Mouse (Mus musculus) kidney, postnatal 10 days (tissue): ENCODE measurements around the gene Prtg.

Source experiments
- DNase-seq: peaks from one replicate; pipeline ENCODE4 v3.0.0; 2021; ENCODE audit warnings: mixed read lengths

Gene Prtg

DNA sequence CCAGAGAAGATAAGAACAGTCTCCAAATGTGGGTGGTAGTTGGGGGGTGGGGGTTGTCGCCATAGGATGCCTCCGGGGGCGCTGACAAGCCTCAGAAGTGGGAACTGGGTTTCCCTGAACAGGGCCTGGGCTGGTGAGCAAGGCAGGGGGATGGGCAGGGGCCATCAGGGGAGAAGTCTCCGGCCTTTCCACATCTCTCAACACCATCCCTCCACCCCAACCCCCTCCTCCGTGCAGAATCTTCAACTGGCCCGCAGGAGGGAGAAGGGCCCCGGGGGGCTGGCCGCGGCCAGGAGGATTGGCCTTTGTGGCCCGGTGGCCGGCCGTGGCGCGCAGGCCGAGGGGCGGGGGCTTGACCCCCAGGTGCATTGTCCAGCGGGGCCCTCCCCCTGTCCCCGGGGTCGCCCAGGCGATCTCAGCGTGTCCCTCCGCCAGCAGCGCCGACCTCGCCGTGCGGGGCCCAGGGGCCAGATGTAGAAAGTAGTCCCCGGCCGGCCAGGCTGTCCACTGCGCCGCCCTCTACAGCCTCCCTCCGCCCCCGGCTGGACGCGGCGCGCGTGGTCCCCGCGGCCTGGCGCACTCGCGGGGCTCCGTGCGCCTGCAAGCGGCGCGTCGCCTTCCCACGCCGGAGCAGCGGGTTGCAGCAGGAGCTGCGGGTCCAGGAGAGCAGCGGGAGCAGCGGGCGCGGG lies at the start of gene Prtg:
TSS of gene Prtg (plus strand) at position 144 of the 689 bp plus-strand sequence.
- peak; percentile 66 for DNase-seq

- DNase-seq, result no peak
These were observed 49.5 kb upstream of the Prtg start for GRCm38 (mm10) chr9:72757143-72757542.

DNA sequence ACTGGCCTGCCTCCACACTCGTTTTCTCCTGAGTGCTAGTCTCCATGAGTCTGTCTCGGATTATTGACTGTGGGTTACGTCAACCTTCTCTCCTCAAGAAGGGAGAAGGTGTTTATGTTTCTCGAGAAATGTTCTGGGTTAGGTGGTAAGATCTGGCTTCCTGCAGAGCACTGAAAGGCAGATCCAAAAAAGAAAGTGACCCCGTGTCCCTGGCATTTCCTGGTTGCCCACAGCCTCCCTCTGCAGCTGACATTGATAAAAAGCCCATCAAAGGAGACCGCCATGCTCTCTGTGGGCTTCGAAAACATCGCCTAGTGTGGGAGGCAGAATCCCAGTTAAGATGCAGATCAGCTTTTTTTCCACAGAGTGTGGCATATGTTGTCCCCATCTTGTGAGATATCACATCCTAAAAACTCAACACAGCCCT lies 48.0 kb upstream of the Prtg start:
- DNase-seq, result no peak

- peak; percentile 69 for DNase-seq
These were observed 43.5 kb upstream of the Prtg start for GRCm38 (mm10) chr9:72763050-72763718.

GRCm38 (mm10) chr9:72766789-72767349 lies 39.8 kb upstream of the Prtg start:
- peak; percentile 94 for DNase-seq

GRCm38 (mm10) chr9:72775022-72775421 lies 31.7 kb upstream of the Prtg start:
- DNase-seq, result no peak

- no peak for DNase-seq
These were observed 27.7 kb upstream of the Prtg start for GRCm38 (mm10) chr9:72779004-72779403.

DNA sequence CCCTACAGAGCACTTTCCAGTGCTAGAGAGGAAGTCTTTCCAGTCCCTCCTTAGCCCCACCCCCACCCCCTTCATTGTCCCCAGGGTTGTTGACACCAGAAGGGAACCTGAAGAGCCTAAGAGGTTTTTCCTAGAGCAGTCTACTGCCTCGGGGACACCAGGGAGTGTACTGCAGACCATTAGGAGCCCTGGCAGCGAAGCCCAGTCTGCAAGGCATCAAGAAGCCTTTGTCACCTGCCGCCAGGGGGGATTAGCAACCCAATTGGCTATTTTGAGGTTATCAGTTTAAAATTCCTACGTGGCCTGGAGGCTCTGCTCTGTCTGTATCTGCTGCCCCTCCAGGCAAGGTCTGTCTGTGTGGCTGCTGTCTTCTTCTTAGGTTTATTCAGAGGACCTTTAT lies 26.9 kb upstream of the Prtg start:
- no peak for DNase-seq

GRCm38 (mm10) chr9:72780694-72781093 lies 26.0 kb upstream of the Prtg start:
- no peak for DNase-seq

DNA sequence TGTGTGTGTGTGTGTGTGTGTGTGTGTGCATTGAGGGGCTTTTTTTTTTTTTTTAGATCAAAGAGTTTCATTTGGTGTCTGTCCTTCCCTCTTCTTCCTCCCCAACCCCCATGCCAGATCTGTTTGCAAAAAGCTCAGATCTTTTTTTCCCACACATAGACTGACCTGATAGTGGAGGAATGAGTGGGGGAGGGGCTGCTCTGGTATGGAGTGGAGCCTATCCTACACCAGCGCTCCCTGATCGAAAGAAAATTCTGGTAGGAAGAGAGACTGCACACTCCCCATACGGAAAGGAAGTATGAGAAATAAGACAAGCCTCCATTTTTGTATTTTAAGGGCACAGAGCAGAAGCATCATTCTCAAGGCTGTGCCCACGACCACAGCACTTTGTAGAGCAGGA lies 25.2 kb upstream of the Prtg start:
- no peak for DNase-seq

- DNase-seq, result no peak
These were observed 24.6 kb upstream of the Prtg start for GRCm38 (mm10) chr9:72782121-72782520.

GRCm38 (mm10) chr9:72787732-72788131 lies 18.9 kb upstream of the Prtg start:
- no peak for DNase-seq

- DNase-seq, result no peak
These were observed 16.0 kb upstream of the Prtg start for GRCm38 (mm10) chr9:72790530-72791212.

- peak; percentile 46 for DNase-seq
These were observed 15.5 kb upstream of the Prtg start for GRCm38 (mm10) chr9:72791213-72791582.

DNA sequence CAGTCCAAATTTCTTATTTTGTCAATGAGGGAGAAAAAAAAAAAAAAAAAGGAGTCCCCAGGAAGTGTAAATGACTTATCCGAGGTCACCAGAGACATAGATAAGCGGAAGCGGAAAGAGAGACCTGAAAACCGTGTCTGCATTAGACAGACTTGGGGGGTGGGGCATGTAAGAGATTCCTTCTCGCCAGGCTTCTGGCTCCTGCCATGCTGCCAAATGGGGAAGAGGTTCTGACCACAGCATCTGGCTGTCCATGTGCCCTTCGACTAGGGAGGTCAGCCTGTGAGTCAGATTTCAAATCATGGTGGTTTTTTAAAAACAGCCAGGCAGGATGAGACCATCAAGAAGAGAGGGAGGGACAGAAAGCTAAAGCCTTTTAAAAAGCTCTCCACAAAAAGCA lies 15.0 kb upstream of the Prtg start:
- DNase-seq, result peak; percentile 40

- DNase-seq, result no peak
These were observed 11.4 kb upstream of the Prtg start for GRCm38 (mm10) chr9:72795243-72795642.

DNA sequence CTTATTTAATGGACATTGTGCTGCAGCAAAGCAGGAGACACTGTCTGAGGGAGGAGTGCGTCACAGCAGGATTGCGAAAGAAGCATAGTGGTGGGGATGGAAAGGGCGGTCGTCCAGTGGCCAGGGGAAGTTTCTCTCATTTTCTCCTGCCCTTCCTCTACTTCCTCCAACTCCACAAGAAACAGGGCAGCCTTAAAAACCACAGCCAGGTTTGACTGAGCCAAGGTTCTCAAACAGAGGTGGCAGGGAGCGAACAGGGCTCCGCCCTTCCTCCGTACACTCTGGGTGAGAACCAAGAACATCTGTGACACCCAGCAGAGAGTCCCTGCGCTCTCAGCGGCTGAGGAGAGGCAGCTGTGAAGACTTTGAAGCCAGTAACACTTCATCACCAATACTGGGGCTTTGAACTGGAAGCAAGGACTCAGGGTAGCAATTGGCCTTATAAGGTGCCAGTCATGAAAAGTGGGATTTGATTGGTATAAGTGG lies 9.5 kb upstream of the Prtg start:
- peak; percentile 44 for DNase-seq

GRCm38 (mm10) chr9:72803280-72803679 lies 3.4 kb upstream of the Prtg start:
- DNase-seq, result no peak

GRCm38 (mm10) chr9:72806146-72806545 lies 528 bp upstream of the Prtg start:
- DNase-seq, result no peak

- peak; percentile 76 for DNase-seq
These were observed 839 bp downstream of the Prtg start for GRCm38 (mm10) chr9:72807420-72808005.

- no peak for DNase-seq
These were observed 1.5 kb downstream of the Prtg start for GRCm38 (mm10) chr9:72808176-72808575.

GRCm38 (mm10) chr9:72808586-72808985 lies 1.9 kb downstream of the Prtg start:
- no peak for DNase-seq

DNA sequence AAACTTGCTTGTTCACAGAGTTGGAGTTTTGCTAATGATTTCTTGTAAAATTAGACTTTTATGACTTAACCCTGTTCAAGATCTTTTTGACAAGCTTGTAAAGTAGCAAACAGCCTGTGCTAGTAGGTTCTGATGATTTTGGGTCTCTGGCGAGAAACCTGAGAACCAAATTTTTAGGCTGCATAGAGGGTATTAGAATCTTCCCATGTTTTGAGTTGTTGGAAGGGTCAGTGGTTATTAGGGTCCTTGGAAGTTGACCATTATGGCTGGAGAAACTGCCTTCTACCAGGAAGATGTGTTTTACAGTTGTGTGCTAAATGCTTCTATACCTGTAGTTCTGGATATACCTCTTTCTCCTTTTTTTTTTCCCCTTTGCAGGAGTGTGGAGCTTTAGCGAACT lies 2.4 kb downstream of the Prtg start:
- DNase-seq, result no peak
